Mouse (Mus musculus) adrenal gland, adult 18-20 months (tissue): ENCODE measurements around the gene Mkrn1. TPM values are rescaled to one million over a fixed set of nuclear protein-coding genes. Genes with fewer than 3 reads are reported as not detected.
"Not testable (repeated sequence)": the region's sequence is repeated elsewhere in the genome, so short reads cannot be mapped to it uniquely, and the experiment has no call there.

Experiments
- DNase-seq, 2 experiments: peaks; one replicate each; pipeline ENCODE4 v3.0.0; 2021 to 2022; ENCODE audit warnings: low spot score in 2 of 2
- total RNA-seq, 2 experiments: library from RNA; stranded (reverse); gene quantifications; 1 replicate in 1 of 2; 2 replicates in 1 of 2; pipeline ENCODE4 v1.2.3; 2021

Gene Mkrn1
- total RNA-seq, 2 experiments from 2014 or later = 64.0 to 72.7 TPM

- no peak for DNase-seq
These were observed 13.4 kb upstream of the Mkrn1 start for GRCm38 (mm10) chr6:39433701-39434100.

DNA sequence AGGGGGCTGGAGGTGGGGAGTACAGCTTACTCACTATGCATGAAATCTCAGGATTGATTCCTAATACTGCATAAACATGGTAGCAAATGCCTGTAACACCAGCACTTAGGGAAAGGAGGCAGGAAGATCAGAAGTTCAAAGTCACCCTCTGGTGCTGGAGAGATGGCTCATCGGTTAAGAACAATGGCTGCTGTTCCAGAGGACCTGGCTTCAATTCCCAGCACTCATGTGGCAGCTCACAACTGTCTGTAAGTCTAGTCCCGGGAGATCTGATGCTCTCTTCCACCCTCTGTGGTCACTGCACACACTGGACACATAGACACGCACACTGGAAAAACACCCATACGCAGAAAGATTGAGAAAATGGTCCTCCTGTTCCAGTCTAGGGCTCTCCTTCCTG, 12.9 kb upstream of the Mkrn1 start:
- no peak for DNase-seq

- DNase-seq = no peak
These were observed 10.5 kb upstream of the Mkrn1 start for GRCm38 (mm10) chr6:39430722-39431121.

- no peak for DNase-seq
These were observed 8.9 kb upstream of the Mkrn1 start for GRCm38 (mm10) chr6:39429007-39429788.

GRCm38 (mm10) chr6:39427276-39428003, 7.2 kb upstream of the Mkrn1 start:
- no peak for DNase-seq

- no peak for DNase-seq
These were observed 6.5 kb upstream of the Mkrn1 start for GRCm38 (mm10) chr6:39426725-39427124.

DNA sequence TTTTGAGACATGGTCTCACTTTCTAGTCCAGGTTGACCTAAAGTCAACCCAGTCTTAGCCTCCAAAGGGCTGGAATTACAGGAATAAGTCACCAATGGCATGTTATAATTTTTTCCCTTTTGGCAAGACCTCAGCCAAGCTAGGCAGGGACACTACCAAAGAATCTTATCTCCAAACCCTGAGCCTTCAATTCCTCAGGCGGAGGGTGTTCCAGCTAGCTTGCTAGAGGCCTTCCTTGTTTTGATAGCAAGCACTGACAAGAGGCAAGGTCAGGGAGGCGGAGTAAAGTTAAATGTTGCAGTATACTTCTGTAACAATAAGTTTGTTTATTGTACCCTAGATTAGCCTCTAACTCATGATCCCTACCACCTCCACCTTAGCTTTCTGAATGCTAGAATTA, 4.9 kb upstream of the Mkrn1 start:
- DNase-seq = no peak

- no peak for DNase-seq
These were observed 3.4 kb upstream of the Mkrn1 start for GRCm38 (mm10) chr6:39423686-39424085.

DNA sequence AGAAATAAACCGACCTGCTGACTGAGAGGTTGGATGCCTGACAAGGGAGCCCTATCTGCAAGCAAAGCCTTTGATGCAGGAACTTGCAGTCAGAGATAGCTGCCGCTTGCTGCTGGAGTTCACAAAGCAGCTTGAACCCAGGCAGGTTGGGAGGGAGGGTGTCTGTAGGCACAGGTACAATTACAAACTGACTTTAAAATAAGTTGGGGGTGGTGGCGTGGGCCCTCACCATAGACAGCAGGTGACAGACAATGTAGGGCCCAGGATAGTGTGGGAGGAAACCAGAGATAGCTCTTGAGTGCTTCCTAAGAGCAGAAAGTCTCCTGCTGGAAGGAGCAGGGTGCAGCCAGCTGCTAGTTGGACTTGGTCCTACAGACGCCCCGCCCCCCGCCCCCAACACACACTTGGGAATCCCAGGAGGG, 2.9 kb upstream of the Mkrn1 start:
- DNase-seq = no peak

DNA sequence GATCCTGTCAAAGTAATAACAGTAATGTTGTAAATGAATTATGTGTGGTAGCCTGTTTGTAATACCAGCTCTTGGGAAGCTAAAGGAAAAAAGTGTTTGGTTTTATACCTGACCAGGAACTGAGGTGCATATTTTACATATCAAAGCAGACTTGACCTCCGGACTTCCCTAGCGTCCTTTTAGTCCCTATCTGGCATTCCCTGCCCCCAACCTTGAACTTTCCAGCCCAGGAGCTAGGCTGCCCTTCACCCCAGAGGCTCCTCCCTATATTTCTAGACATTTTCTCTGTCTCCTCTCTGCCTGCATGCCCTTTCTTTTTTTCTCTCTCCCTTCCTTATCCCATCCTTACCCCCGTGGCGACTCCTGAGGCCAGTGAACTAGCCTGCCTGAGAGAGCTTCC, 605 bp upstream of the Mkrn1 start:
- DNase-seq = no peak

DNA sequence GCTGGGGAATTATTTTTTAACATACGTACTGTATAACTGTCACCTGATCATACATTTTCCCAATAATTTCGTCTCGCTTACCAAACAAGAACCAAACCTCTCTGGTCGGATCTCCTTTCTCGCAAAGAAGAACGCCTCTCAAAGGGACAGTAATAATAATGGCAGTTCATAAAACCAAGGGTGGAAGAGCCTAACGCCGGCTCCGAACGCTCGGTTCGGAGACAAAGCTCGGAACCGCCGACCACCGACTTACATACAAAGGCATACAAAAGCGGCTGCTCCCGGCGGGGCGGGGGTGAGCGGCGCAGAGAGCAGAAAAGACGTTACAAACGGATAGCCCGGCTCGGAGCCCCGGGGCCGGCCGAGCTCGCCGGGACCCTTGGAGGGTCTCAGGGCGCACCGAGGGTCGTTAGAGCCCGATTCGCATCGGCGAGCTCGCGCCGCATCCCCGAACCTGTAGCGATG, 844 bp downstream of the Mkrn1 start:
- no peak for DNase-seq

GRCm38 (mm10) chr6:39416654-39417053, 3.6 kb downstream of the Mkrn1 start:
- not testable (repeated sequence) for DNase-seq

DNA sequence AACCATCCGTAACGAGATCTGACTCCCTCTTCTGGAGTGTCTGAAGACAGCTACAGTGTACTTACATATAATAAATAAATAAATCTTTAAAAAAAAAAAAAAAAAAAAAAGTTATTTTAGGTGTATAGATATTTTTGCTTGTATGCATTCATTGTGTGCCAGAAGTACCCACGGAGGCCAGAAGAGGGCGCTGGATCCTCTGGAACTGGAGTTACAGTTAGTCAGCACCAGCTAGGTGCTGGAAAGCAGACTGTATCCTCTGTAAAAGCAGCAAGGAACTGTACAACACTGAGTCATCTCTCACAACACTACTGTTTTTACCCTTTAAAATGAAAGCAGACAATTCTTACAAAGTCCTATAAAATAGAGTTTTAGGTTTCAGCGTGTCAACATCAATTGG, 4.5 kb downstream of the Mkrn1 start:
- peak; percentile 68 to 75 for DNase-seq

DNA sequence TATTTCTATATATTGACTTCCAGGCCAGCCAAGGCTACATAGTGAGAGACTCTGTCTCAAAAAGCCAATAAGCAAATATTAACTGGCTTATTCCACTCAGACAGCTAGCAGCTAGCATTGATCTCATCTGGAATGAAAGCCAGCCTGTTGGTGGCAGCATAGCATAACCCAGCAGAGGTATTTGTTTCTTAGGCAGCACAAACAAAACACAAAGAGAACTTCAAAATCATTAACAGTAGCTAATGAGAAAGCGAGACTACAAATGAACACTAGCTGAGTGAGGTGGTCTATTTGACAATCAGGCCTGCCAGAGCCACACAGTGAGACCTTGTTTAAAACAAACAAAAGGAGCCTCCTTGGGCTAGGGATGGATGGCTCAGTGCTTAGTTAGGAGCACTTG, 6.2 kb downstream of the Mkrn1 start:
- no peak for DNase-seq

DNA sequence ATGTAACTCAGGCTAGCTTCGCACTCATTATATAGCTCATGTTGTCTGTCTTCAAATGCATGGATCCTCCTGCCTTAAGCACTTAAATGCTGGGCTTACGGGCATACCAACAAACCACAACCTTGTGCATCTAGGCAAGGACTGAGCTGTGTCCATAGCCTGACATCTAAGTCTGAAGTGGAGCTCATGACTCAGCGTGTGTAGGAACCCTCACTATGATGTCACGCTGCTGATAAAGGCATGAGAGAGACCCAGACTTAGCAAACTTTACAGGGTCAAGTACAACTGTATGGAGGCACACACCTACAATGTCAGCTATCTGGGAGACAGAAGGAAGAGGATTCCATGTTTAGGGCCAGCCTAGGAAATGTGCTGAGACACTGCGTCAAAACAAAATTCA, 13.8 kb downstream of the Mkrn1 start:
- DNase-seq = no peak

- no peak for DNase-seq
These were observed 17.1 kb downstream of the Mkrn1 start for GRCm38 (mm10) chr6:39403136-39403535.

- no peak for DNase-seq
These were observed 19.9 kb downstream of the Mkrn1 start for GRCm38 (mm10) chr6:39400343-39400742.

- no peak for DNase-seq
These were observed 21.9 kb downstream of the Mkrn1 start for GRCm38 (mm10) chr6:39398342-39398741.

- no peak for DNase-seq
These were observed 23.2 kb downstream of the Mkrn1 start for GRCm38 (mm10) chr6:39397046-39397445.

GRCm38 (mm10) chr6:39395916-39396315, 24.3 kb downstream of the Mkrn1 start:
- no peak for DNase-seq

DNA sequence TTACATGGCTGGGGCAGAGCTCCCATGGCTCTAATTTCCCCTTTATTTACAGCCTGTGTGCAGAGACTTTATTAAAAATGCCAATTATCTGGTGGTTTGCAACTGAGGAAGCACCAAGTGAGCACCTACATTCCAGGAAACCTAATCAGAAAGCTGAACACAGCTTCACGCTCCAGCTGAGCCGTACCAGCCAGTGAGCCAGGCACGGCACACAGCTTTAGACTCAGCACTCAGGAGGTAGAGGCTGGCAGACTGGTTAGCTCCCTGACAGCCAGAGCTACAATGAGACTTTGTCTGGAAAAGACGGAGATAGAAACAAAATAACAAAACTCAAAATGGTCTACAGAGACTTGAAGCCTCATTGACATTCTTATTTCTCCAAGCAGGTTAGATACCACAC, 24.8 kb downstream of the Mkrn1 start:
- no peak for DNase-seq

GRCm38 (mm10) chr6:39389988-39390387, 30.3 kb downstream of the Mkrn1 start:
- DNase-seq = no peak
